Mouse (Mus musculus) C2C12 (cell line): ENCODE results near the gene Cpm. TPM values are rescaled to one million over a fixed set of nuclear protein-coding genes. Genes with fewer than 3 reads are reported as not detected.

Experiments
- H3K27me3 ChIP-seq: one replicate; pipeline ENCODE4 v1.6.1; 2011; ENCODE audit not compliant: control insufficient read depth, insufficient read depth, insufficient read length
- H3K36me3 ChIP-seq: one replicate; pipeline ENCODE4 v1.6.1; 2011; ENCODE audit not compliant: control insufficient read depth, insufficient read depth
- H3K4me3 ChIP-seq: one replicate; pipeline ENCODE4 v1.5.1; 2011; ENCODE audit warnings: mild to moderate bottlenecking, control low read depth; ENCODE audit not compliant: poor library complexity, insufficient read depth, severe bottlenecking
- H3K79me2 ChIP-seq: one replicate; pipeline ENCODE4 v1.6.1; 2011; ENCODE audit not compliant: control insufficient read depth, insufficient read depth
- H3K79me3 ChIP-seq: one replicate; pipeline ENCODE4 v1.6.1; 2011; ENCODE audit warnings: low read depth, control low read depth
- H3ac ChIP-seq: one replicate; pipeline ENCODE3; 2011; ENCODE audit warnings: low read depth; ENCODE audit not compliant: control insufficient read depth, insufficient read length
- CEBPB ChIP-seq: IDR thresholded peaks from one replicate; pipeline ENCODE4 v1.6.1; 2011; ENCODE audit warnings: low read depth, mild to moderate bottlenecking, control low read depth, moderate library complexity
- CTCF ChIP-seq: IDR thresholded peaks from one replicate; pipeline ENCODE4 v1.5.1; 2011; ENCODE audit not compliant: control insufficient read depth, insufficient read depth, insufficient read length
- FOSL1 ChIP-seq: IDR thresholded peaks from one replicate; pipeline ENCODE4 v1.8.0; 2011; ENCODE audit warnings: mild to moderate bottlenecking, low read length; ENCODE audit not compliant: poor library complexity, insufficient read depth, severe bottlenecking
- MAX ChIP-seq: IDR thresholded peaks from one replicate; pipeline ENCODE4 v1.6.1; 2011; ENCODE audit warnings: mild to moderate bottlenecking, control low read depth
- MYOD1 ChIP-seq: IDR thresholded peaks from one replicate; pipeline ENCODE4 v1.6.1; 2011; ENCODE audit warnings: low read depth; ENCODE audit not compliant: control insufficient read depth, insufficient read length
- MYOG ChIP-seq: IDR thresholded peaks from one replicate; pipeline ENCODE4 v1.6.1; 2011; ENCODE audit not compliant: control insufficient read depth, insufficient read length; ENCODE audit errors: extremely low read depth
- USF1 ChIP-seq: IDR thresholded peaks from one replicate; pipeline ENCODE4 v1.6.1; 2011; ENCODE audit warnings: low read depth, mild to moderate bottlenecking, control low read depth, moderate library complexity
- polyA plus RNA-seq: library from polyadenylated mRNA; unstranded; fragments of >200 nt; fragmentation: generic; extraction: Trizol; gene quantifications from one replicate; pipeline ENCODE4 v1.2.1, GENCODE M21; 2012; ENCODE audit warnings: missing spikeins

Cpm gene
- polyA plus RNA-seq, 1 experiment: 0.06 TPM

DNA sequence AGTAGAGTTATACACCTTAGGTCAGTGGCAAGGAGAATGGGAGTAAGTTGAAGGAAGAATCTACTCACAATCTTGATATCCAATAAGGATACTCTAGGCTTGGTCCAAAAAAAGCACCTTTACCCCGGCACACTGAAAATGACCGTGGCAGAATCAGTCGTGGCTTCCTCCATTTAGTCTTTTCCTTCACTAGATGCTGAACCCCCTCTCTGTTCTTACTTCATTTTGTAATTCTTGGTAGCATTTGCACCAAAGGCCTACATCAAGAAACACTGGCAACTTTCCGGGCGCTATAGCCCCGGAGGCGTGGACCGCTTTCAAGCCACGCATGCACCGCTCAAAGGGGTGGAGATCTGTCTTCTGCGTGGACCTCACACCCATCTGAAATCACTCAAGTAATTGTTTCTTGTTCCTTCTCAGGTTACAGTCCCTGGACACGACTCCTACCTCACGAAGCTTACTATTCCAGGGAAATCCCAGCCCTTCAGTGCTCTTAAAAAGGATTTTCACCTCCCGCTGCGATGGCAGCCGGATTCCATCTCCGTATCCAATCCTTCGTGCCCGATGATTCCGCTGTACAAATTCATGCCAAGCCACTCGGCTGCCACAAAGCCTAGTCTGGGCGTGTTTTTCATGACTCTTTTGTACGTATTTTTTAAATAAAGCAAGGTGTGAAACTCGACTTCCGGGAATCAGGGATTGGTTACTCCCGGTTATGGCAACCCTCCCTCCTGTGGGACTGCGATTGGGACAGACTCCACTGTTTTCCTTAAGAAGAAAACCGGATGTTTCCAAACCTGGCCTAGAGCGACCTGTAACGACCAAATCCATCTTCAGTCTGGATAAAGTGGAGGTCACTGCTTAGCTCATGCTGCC lies 53.8 kb downstream of the Cpm start:
- TF ChIP-seq FOSL1: no peak
- no peak for TF ChIP-seq MAX
- H3K27me3 ChIP-seq: no peaks in the 10 kb centered on the region
- H3K79me3 ChIP-seq: no peaks in the 10 kb centered on the region
- H3K79me2 ChIP-seq: no peaks in the 10 kb centered on the region
- H3ac ChIP-seq: no peak overlapping the region
- H3K4me3 ChIP-seq: no peak overlapping the region
- no peaks in the 10 kb centered on the region for H3K36me3 ChIP-seq

GRCm38 (mm10) chr10:117683734-117684037 lies 54.4 kb downstream of the Cpm start:
- Histone ChIP-seq H3K36me3 (peaks cover 4% of the 10 kb centered on the region), H3K79me3 (no peaks in the 10 kb centered on the region), H3ac (no peak overlapping the region), H3K27me3 (no peaks in the 10 kb centered on the region), H3K79me2 (no peaks in the 10 kb centered on the region), H3K4me3 (no peak overlapping the region)
- TF ChIP-seq MAX: no peak
- no peak for TF ChIP-seq MYOG
- TF ChIP-seq MYOD1: no peak
- TF ChIP-seq FOSL1: no peak
- TF ChIP-seq CTCF: no peak
- no peak for TF ChIP-seq CEBPB
- no peak for TF ChIP-seq USF1

DNA sequence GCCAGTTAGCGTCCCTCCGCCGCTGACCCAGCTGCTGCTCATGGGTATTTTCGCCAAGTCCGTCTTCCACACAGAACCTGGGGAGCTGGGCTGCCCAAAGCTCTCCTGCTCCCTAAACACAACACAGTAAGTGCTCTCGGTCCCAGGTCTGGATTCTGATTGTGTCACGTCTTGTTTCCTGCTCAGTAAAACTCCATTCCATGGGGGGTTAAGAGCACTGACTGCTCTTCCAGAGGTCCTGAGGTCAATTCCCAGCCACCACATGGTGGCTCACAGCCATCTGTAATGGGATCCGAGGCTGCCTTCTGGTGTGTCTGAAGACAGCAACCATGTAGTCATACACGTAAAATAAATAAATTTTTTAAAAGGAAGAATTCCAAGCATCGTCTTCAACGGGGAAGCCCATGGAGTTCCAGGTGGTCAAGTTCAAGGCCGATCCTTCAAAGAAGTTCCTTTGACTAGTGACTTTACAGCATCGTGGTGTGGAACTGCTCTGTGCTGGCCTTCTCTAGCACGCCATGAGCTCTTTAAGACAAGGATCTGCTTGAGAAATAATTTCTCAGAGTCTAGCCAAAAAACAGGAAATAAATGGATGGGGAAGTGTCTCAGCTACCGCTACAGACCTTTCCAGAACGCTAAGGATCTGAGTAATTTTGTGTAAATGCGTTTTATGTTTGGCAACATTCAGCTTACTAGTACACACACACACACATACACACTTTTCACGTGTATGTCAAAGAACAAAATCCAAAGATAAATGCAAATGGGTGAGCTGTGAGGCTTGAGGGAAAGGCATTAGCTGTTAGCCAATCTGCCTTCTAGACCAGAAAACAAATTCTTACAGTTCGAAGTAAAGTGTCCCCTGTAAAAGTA lies 55.2 kb downstream of the Cpm start:
- peaks cover 13% of the 10 kb centered on the region for H3K36me3 ChIP-seq
- H3K79me2 ChIP-seq: no peaks in the 10 kb centered on the region
- TF ChIP-seq CEBPB (no peak), MYOG (no peak), USF1 (no peak), MYOD1 (no peak), CTCF (no peak), FOSL1 (no peak), MAX (no peak)
- no peaks in the 10 kb centered on the region for H3K79me3 ChIP-seq
- H3K27me3 ChIP-seq: no peaks in the 10 kb centered on the region
- H3ac ChIP-seq: no peak overlapping the region
- H3K4me3 ChIP-seq: no peak overlapping the region

GRCm38 (mm10) chr10:117685171-117685848 lies 56.0 kb downstream of the Cpm start:
- peaks cover 5% of the 10 kb centered on the region for H3K79me2 ChIP-seq
- peaks cover 21% of the 10 kb centered on the region for H3K36me3 ChIP-seq
- no peak for TF ChIP-seq MYOD1
- no peak for TF ChIP-seq USF1
- TF ChIP-seq MAX: no peak
- no peak for TF ChIP-seq FOSL1
- TF ChIP-seq MYOG: no peak
- TF ChIP-seq CTCF: no peak
- no peak for TF ChIP-seq CEBPB
- no peak overlapping the region for H3ac ChIP-seq
- no peaks in the 10 kb centered on the region for H3K79me3 ChIP-seq
- no peak overlapping the region for H3K4me3 ChIP-seq
- no peaks in the 10 kb centered on the region for H3K27me3 ChIP-seq

- Histone ChIP-seq H3K4me3 (no peak overlapping the region), H3K79me2 (peaks cover 8% of the 10 kb centered on the region), H3K27me3 (no peaks in the 10 kb centered on the region), H3ac (no peak overlapping the region), H3K36me3 (peaks cover 28% of the 10 kb centered on the region), H3K79me3 (no peaks in the 10 kb centered on the region)
- no peak for TF ChIP-seq CTCF
- TF ChIP-seq USF1: no peak
- no peak for TF ChIP-seq CEBPB
- no peak for TF ChIP-seq FOSL1
Measured at GRCm38 (mm10) chr10:117685849-117686591, 56.7 kb downstream of the Cpm start.
